Mouse (Mus musculus) ES-Bruce4 (cell line): ENCODE measurements around the gene Olfr805.

Experiments used
- CTCF ChIP-seq: IDR thresholded peaks from one replicate; pipeline ENCODE4 v1.8.1; 2011; ENCODE audit warnings: low read depth, low read length
- EP300 ChIP-seq: IDR thresholded peaks from 2 replicates; pipeline ENCODE4 v1.6.1; 2011; ENCODE audit warnings: low read depth, low read length; ENCODE audit not compliant: insufficient read depth
- POLR2A ChIP-seq: IDR thresholded peaks from one replicate; pipeline ENCODE4 v1.8.1; 2011; ENCODE audit warnings: low read length; ENCODE audit not compliant: insufficient read depth

- TF ChIP-seq POLR2A: no peak
- TF ChIP-seq EP300: no peak
- TF ChIP-seq CTCF: no peak
These were observed 55.4 kb downstream of the Olfr805 start, which contains the start of gene Olfr801 for GRCm38 (mm10) chr10:129673765-129674164.
